Mouse (Mus musculus): ENCODE results near the gene Olfr575. TPM values are rescaled to one million over a fixed set of nuclear protein-coding genes. Genes with fewer than 3 reads are reported as not detected.

The Olfr575 gene
- polyA plus RNA-seq, 1 experiment from 2014 or later, result not detected

Other genes with a start within 250 kb of the Olfr575 start
- not detected in 2 replicates for gene Olfr33, start 239.7 kb downstream of the Olfr575 start, polyA plus RNA-seq (2014; fragmentation: Nextera tagmentation; extraction: Ambion mirVana)
- not detected in 2 replicates for gene Olfr559, start 231.3 kb downstream of the Olfr575 start, polyA plus RNA-seq (2014; fragmentation: Nextera tagmentation; extraction: Ambion mirVana)
- gene Olfr560, start 199.4 kb downstream of the Olfr575 start, polyA plus RNA-seq (2014; fragmentation: Nextera tagmentation; extraction: Ambion mirVana), result not detected in 2 replicates
- gene Olfr78, start 199.3 kb downstream of the Olfr575 start, polyA plus RNA-seq (2014; fragmentation: Nextera tagmentation; extraction: Ambion mirVana), result not detected in 2 replicates
- not detected in 2 replicates for gene Olfr561, start 187.6 kb downstream of the Olfr575 start, polyA plus RNA-seq (2014; fragmentation: Nextera tagmentation; extraction: Ambion mirVana)
- gene Olfr564, start 155.3 kb downstream of the Olfr575 start, polyA plus RNA-seq (2014; fragmentation: Nextera tagmentation; extraction: Ambion mirVana), result not detected in 2 replicates
- not detected in 2 replicates for gene Olfr566, start 100.0 kb downstream of the Olfr575 start, polyA plus RNA-seq (2014; fragmentation: Nextera tagmentation; extraction: Ambion mirVana)
- not detected in 2 replicates for gene Olfr568, start 81.7 kb downstream of the Olfr575 start, polyA plus RNA-seq (2014; fragmentation: Nextera tagmentation; extraction: Ambion mirVana)
- gene Olfr569, start 67.9 kb downstream of the Olfr575 start, polyA plus RNA-seq (2014; fragmentation: Nextera tagmentation; extraction: Ambion mirVana), result not detected in 2 replicates
- gene Olfr570, start 64.2 kb downstream of the Olfr575 start, polyA plus RNA-seq (2014; fragmentation: Nextera tagmentation; extraction: Ambion mirVana), result not detected in 2 replicates
- gene Olfr571, start 41.2 kb downstream of the Olfr575 start, polyA plus RNA-seq (2014; fragmentation: Nextera tagmentation; extraction: Ambion mirVana), result not detected in 2 replicates
- gene Olfr572, start 34.4 kb downstream of the Olfr575 start, polyA plus RNA-seq (2014; fragmentation: Nextera tagmentation; extraction: Ambion mirVana), result not detected in 2 replicates
- gene Olfr573-ps1, start 16.2 kb downstream of the Olfr575 start, polyA plus RNA-seq (2014; fragmentation: Nextera tagmentation; extraction: Ambion mirVana), result not detected in 2 replicates
- not detected in 2 replicates for gene Olfr574, start 10.3 kb downstream of the Olfr575 start, polyA plus RNA-seq (2014; fragmentation: Nextera tagmentation; extraction: Ambion mirVana)
- gene Olfr576, start 3.9 kb upstream of the Olfr575 start, polyA plus RNA-seq (2014; fragmentation: Nextera tagmentation; extraction: Ambion mirVana), result not detected in 2 replicates
- not detected in 2 replicates for gene Olfr577, start 17.2 kb upstream of the Olfr575 start, polyA plus RNA-seq (2014; fragmentation: Nextera tagmentation; extraction: Ambion mirVana)
- not detected in 2 replicates for gene Olfr578, start 30.5 kb upstream of the Olfr575 start, polyA plus RNA-seq (2014; fragmentation: Nextera tagmentation; extraction: Ambion mirVana)
- gene Olfr582, start 79.2 kb upstream of the Olfr575 start, polyA plus RNA-seq (2014; fragmentation: Nextera tagmentation; extraction: Ambion mirVana), result not detected in 2 replicates
- gene Olfr583, start 92.5 kb upstream of the Olfr575 start, polyA plus RNA-seq (2014; fragmentation: Nextera tagmentation; extraction: Ambion mirVana), result not detected in 2 replicates
- gene Olfr584, start 123.1 kb upstream of the Olfr575 start, polyA plus RNA-seq (2014; fragmentation: Nextera tagmentation; extraction: Ambion mirVana), result not detected in 2 replicates
- gene Olfr585, start 138.9 kb upstream of the Olfr575 start, polyA plus RNA-seq (2014; fragmentation: Nextera tagmentation; extraction: Ambion mirVana), result not detected in 2 replicates
- gene Olfr586, start 166.9 kb upstream of the Olfr575 start, polyA plus RNA-seq (2014; fragmentation: Nextera tagmentation; extraction: Ambion mirVana), result not detected in 2 replicates
- not detected in 2 replicates for gene Olfr588-ps1, start 182.1 kb upstream of the Olfr575 start, polyA plus RNA-seq (2014; fragmentation: Nextera tagmentation; extraction: Ambion mirVana)
- gene Olfr589, start 197.6 kb upstream of the Olfr575 start, polyA plus RNA-seq (2014; fragmentation: Nextera tagmentation; extraction: Ambion mirVana), result not detected in 2 replicates
- not detected in 2 replicates for gene Olfr591, start 219.6 kb upstream of the Olfr575 start, polyA plus RNA-seq (2014; fragmentation: Nextera tagmentation; extraction: Ambion mirVana)
- not detected in 2 replicates for gene Olfr592, start 226.0 kb upstream of the Olfr575 start, polyA plus RNA-seq (2014; fragmentation: Nextera tagmentation; extraction: Ambion mirVana)